Mouse (Mus musculus): ENCODE data around the gene Gimap7. TPM values are rescaled to one million over a fixed set of nuclear protein-coding genes. Genes with fewer than 3 reads are reported as not detected.

Gene Gimap7
- not detected in 2 replicates for polyA plus RNA-seq (2014; fragmentation: Nextera tagmentation; extraction: Ambion mirVana)

- ATAC-seq (ENCODE audit: insufficient read depth) = no peak
- H3K27ac ChIP-seq (ENCODE audit: low read depth) = no peak within 1 kb of the TSS
- WGBS = 51% methylated on average over 2 of the region's 2 CpGs
- no peak within 1 kb of the TSS for H3K9ac ChIP-seq
- no peak for DNase-seq
- H3K4me2 ChIP-seq = no peak within 1 kb of the TSS
- H3K36me3 ChIP-seq (ENCODE audit: insufficient read depth) = no peaks in the 10 kb centered on the region
- H3K4me3 ChIP-seq (ENCODE audit: low read depth, low read length) = no peak within 1 kb of the TSS
- H3K9me3 ChIP-seq (ENCODE audit: low read depth, low read length) = no peaks in the 10 kb centered on the region
- TF ChIP-seq CTCF (IDR thresholded peaks at IDR 0.05; ENCODE audit: low read depth) = no peak
- H3K4me1 ChIP-seq (ENCODE audit: insufficient read depth) = no peaks in the 10 kb centered on the region
- no peaks in the 10 kb centered on the region for H3K27me3 ChIP-seq (ENCODE audit: insufficient read depth, low read length)
Observed at GRCm38 (mm10) chr6:48718455-48718854, at the start of gene Gimap7, which contains the start of gene Gm28053. TSS of gene Gimap7 (plus strand) at chr6:48718621. TSS of gene Gm28053 (plus strand) at chr6:48718607.

DNA sequence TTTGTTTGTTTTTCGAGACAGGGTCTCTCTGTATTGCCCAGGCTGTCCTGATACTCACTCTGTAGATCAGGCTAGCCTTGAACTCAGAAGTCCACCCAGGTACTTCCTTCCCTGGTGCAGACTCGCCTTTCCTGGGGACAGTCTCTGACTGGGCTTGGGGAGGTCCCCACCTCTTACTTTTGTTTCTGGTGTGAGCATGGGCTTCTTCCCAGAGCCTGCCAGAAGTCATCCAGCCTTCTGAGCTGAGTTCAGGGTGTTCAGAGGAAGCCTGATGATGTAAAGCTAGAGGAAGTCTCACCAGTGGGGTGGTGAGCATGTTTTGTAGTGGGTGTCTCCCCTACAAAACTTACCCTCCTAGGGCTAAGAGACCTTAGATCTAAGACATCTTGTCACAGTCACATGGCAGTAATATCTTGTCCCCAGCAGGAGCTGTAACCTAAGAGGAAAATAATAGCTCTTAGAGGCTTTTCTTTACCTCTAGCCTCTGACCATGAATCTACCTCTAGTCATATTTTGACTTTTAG, 48.9 kb upstream of the Gimap7 start:
- WGBS = 67% methylated on average over 2 of the region's 2 CpGs
- H3K4me3 ChIP-seq (ENCODE audit: low read depth, low read length) = no peak overlapping the region
- no peak overlapping the region for H3K9ac ChIP-seq
- DNase-seq (no peak), ATAC-seq (ENCODE audit: insufficient read depth) (no peak)
- H3K4me1 ChIP-seq (ENCODE audit: insufficient read depth) = no peaks in the 10 kb centered on the region
- no peaks in the 10 kb centered on the region for H3K9me3 ChIP-seq (ENCODE audit: low read depth, low read length)
- no peaks in the 10 kb centered on the region for H3K36me3 ChIP-seq (ENCODE audit: insufficient read depth)
- H3K27ac ChIP-seq (ENCODE audit: low read depth) = no peak overlapping the region
- TF ChIP-seq CTCF (IDR thresholded peaks at IDR 0.05; ENCODE audit: low read depth) = no peak
- H3K27me3 ChIP-seq (ENCODE audit: insufficient read depth, low read length) = no peaks in the 10 kb centered on the region
- no peak overlapping the region for H3K4me2 ChIP-seq

DNA sequence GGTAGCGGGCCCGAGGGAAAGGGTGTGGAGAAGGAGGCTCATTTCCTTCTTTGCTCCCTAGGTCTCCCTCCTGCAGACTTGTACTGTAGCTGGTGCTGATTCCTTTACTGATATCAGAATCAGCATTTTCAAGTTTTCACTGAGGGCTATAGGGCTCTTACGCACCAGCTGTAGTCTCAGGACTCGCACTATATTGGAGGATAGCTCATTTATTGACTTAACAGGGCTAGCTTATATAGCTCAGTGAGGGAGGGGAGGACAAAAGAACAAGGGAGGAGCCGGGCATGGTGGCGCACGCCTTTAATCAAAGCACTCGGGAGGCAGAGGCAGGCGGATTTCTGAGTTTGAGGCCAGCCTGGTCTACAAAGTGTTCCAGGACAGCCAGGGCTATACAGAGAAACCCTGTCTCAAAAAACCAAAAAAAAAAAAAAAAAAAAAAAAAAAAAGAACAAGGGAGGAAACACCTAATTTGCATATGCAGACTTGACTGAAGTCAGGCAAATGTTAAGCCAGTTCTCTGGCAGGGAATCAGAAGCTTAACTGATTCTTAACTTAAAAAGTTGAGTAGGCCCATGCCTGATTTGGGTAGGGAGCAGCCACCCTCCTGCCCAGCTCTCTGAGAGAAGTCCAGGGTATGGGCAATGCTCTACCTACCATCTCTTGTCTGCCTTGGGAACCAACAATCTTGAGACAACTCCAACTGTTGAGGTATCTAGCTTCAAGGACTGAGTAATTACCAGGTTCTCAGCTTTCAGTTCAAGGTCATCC, 43.9 kb upstream of the Gimap7 start:
- ATAC-seq (ENCODE audit: insufficient read depth) (no peak), DNase-seq (no peak)
- H3K36me3 ChIP-seq (ENCODE audit: insufficient read depth) = no peaks in the 10 kb centered on the region
- H3K9me3 ChIP-seq (ENCODE audit: low read depth, low read length) = no peaks in the 10 kb centered on the region
- H3K27ac ChIP-seq (ENCODE audit: low read depth) = no peak overlapping the region
- H3K9ac ChIP-seq = no peak overlapping the region
- WGBS = 94% methylated on average over 9 of the region's 9 CpGs
- no peak overlapping the region for H3K4me3 ChIP-seq (ENCODE audit: low read depth, low read length)
- H3K4me2 ChIP-seq = no peak overlapping the region
- no peaks in the 10 kb centered on the region for H3K4me1 ChIP-seq (ENCODE audit: insufficient read depth)
- H3K27me3 ChIP-seq (ENCODE audit: insufficient read depth, low read length) = no peaks in the 10 kb centered on the region
- no peak for TF ChIP-seq CTCF (IDR thresholded peaks at IDR 0.05; ENCODE audit: low read depth)

GRCm38 (mm10) chr6:48675400-48675930, 43.0 kb upstream of the Gimap7 start:
- Histone ChIP-seq H3K36me3 (ENCODE audit: insufficient read depth) (no peaks in the 10 kb centered on the region), H3K4me1 (ENCODE audit: insufficient read depth) (no peaks in the 10 kb centered on the region), H3K27ac (ENCODE audit: low read depth) (no peak overlapping the region), H3K4me2 (peak overlapping the region; percentile 47), H3K9ac (peak overlapping the region; percentile 43; the same call in 1 of the 2 replicates), H3K27me3 (ENCODE audit: insufficient read depth, low read length) (no peaks in the 10 kb centered on the region), H3K9me3 (ENCODE audit: low read depth, low read length) (no peaks in the 10 kb centered on the region), H3K4me3 (ENCODE audit: low read depth, low read length) (peak overlapping the region; percentile 31)
- no peak for DNase-seq
- WGBS = 48% methylated on average over 10 of the region's 10 CpGs
- no peak for TF ChIP-seq CTCF (IDR thresholded peaks at IDR 0.05; ENCODE audit: low read depth)
- no peak for ATAC-seq (ENCODE audit: insufficient read depth)

DNA sequence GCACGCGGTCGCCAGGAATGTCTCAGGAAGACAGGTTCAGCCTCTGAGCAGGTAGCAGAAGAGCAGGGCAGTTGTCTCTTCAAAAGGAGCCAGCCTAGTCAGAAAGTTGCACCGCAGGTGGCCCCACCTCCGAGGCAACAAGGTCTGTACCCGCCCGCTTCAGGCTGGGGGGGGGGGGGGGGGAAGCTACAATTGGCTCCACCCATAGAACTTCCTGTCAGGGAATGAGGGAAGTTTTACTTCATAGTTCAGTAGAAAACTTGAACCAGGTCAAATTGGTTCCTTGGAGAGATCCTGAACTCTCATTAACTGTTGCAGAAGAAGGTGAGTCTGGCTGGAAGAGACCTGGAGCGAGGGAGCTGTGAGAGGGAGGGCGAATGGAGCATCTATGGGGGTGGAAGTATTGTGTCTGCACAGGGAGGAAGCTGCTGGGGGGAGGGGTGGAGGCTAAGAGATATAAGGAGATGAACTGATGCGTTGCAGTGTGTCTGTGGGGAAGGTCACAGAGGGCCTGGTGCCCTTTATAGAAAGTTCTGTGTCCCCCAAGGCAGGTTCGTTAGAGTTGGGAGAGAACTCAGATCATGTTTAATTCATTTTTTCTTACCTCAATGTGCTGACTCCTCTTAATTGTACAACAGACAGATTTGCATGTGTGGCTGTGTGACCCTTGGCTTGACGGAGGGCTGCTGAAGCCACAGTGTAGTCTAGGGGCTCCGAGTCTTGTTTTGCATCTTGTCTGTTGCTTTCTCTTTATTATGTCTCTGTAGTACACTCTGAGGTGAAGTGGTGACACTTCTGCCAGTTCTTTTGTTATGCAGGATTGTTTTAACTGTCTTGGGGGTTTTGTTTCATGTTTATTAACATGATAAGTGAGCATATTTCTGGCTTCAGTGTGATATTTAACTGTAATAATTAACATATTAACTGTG, 42.2 kb upstream of the Gimap7 start, which contains the start of gene Gimap9:
Gene Gimap9 (plus strand): TSS at position 199 of the 929 bp plus-strand sequence.
- Histone ChIP-seq H3K36me3 (ENCODE audit: insufficient read depth) (no peaks in the 10 kb centered on the region), H3K9me3 (ENCODE audit: low read depth, low read length) (no peaks in the 10 kb centered on the region), H3K4me3 (ENCODE audit: low read depth, low read length) (peak within 1 kb of the TSS; percentile 31), H3K4me1 (ENCODE audit: insufficient read depth) (no peaks in the 10 kb centered on the region), H3K4me2 (peak within 1 kb of the TSS; percentile 47), H3K27me3 (ENCODE audit: insufficient read depth, low read length) (no peaks in the 10 kb centered on the region), H3K9ac (peak within 1 kb of the TSS; percentile 43), H3K27ac (ENCODE audit: low read depth) (no peak within 1 kb of the TSS; the same call in 1 of the 2 replicates)
- 24% methylated on average over 13 of the region's 13 CpGs for WGBS
- ATAC-seq (ENCODE audit: insufficient read depth) (no peak; the same call in 1 of the 2 replicates), DNase-seq (peak; percentile 43)
- TF ChIP-seq CTCF (IDR thresholded peaks at IDR 0.05; ENCODE audit: low read depth) = no peak

GRCm38 (mm10) chr6:48676860-48677415, 41.5 kb upstream of the Gimap7 start:
- DNase-seq (no peak), ATAC-seq (ENCODE audit: insufficient read depth) (no peak)
- Histone ChIP-seq H3K36me3 (ENCODE audit: insufficient read depth) (no peaks in the 10 kb centered on the region), H3K27ac (ENCODE audit: low read depth) (no peak overlapping the region), H3K4me1 (ENCODE audit: insufficient read depth) (no peaks in the 10 kb centered on the region), H3K9me3 (ENCODE audit: low read depth, low read length) (no peaks in the 10 kb centered on the region), H3K9ac (no peak overlapping the region), H3K4me3 (ENCODE audit: low read depth, low read length) (peak overlapping the region; percentile 31; the same call in 1 of the 2 replicates), H3K4me2 (peak overlapping the region; percentile 47), H3K27me3 (ENCODE audit: insufficient read depth, low read length) (no peaks in the 10 kb centered on the region)
- TF ChIP-seq CTCF (IDR thresholded peaks at IDR 0.05; ENCODE audit: low read depth) = no peak
- 81% methylated on average over 5 of the region's 5 CpGs for WGBS
